Mouse (Mus musculus): ENCODE measurements around the gene Il18bp.

The Il18bp gene

DNA sequence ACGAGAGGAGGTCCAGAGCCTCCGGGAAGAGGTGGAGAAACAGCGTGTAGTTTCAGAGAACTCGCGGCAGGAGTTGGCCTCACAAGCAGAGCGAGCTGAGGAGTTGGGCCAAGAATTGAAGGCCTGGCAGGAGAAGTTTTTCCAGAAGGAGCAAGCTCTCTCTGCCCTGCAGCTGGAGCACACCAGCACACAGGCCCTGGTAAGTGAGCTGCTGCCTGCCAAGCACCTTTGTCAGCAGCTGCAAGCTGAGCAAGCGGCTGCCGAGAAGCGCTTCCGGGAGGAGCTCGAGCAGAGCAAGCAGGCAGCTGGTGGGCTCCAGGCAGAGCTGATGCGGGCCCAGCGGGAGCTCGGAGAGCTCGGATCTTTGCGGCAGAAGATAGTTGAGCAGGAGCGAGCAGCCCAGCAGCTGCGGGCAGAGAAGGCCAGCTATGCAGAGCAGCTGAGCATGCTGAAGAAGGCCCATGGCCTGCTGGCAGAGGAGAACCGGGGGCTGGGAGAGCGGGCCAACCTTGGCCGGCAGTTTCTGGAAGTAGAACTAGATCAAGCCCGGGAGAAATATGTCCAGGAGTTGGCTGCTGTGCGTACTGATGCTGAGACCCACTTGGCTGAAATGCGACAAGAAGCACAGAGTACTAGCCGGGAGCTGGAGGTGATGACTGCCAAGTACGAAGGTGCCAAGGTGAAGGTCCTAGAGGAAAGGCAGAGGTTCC, 17.4 kb downstream of the Il18bp start:
- DNase-seq (ENCODE audit: low read depth, low spot score), result no peak

DNA sequence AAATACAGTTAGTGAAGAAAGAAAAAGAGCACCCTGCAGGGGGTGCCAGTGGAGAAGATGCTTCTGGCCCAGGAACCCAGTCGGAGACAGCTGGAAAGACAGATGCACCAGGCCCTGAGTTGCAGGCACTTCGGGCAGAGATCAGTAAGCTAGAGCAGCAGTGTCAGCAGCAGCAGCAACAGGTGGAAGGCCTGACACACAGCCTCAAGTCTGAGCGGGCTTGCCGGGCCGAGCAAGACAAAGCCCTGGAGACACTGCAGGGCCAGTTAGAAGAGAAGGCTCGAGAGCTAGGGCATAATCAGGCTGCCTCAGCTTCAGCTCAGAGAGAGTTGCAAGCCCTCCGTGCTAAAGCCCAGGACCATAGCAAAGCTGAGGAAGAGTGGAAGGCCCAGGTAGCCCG, 18.2 kb downstream of the Il18bp start:
- no peak for DNase-seq (ENCODE audit: low read depth, low spot score)

DNA sequence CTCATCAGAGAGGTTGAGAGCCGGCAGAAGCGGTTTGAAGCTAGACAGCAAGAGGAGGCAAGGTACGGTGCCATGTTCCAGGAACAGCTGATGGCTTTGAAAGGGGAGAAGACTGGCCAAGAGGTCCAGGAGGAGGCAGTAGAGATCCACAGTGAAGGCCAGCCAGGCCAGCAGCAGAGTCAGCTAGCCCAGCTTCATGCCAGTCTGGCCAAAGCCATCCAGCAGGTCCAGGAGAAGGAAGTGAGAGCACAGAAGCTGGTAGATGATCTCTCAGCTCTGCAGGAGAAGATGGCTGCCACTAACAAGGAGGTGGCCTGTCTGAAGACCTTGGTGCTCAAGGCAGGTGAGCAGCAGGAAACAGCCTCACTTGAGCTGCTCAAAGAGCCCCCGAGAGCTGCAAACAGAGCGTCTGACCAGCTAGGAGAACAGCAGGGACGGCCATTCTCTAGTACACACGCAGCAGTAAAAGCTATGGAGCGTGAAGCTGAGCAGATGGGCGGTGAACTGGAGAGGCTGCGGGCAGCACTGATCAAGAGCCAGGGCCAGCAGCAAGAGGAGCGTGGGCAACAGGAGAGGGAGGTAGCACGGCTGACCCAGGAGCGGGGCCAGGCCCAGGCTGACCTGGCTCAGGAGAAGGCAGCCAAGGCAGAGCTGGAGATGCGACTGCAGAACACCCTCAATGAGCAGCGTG, 18.9 kb downstream of the Il18bp start:
- DNase-seq (ENCODE audit: low read depth, low spot score), result no peak

DNA sequence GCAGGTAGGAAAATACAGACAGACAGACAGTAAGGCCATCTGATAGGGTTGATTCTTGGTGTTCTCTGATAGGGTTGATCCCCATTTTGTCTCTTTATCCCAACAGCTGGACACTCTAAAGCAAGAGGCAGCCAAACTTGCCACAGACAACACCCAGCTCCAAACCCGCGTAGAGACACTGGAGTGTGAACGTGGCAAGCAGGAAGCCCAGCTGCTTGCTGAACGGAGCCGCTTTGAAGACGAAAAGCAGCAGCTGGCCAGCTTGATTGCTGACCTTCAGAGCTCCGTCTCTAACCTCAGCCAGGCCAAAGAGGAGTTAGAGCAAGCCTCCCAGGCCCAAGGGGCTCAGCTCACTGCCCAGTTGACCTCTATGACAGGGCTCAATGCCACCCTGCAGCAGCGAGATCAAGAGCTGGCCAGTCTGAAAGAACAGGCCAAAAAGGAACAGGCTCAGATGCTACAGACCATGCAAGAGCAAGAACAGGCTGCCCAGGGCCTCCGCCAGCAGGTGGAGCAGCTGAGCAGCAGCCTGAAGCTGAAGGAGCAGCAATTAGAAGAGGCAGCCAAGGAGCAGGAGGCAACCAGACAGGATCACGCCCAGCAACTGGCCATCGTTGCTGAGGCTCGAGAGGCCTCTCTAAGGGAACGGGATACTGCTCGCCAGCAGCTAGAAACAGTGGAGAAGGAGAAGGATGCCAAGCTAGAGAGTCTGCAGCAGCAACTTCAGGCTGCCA, 20.1 kb downstream of the Il18bp start:
- DNase-seq (ENCODE audit: low read depth, low spot score), result peak; percentile 53

DNA sequence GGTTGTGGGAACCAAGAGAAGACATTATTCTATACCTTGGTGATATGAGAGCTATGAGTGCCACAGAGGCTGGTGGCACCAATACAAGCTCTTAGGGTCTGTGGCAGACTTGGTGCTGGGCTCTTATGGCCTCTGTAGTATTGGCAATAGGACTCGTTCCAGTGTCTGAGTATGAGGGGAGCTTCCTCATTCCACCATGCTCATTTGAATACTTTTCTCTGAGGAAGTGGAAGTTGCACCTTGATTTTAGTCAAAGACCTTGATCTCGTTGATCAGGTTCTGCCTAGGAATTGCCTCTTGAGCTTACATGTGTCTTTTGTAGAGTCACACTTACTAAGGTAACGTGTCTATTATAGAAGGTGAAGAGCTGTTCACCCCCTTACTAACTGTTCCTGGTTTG, 24.2 kb downstream of the Il18bp start:
- DNase-seq (ENCODE audit: low read depth, low spot score), result no peak

DNA sequence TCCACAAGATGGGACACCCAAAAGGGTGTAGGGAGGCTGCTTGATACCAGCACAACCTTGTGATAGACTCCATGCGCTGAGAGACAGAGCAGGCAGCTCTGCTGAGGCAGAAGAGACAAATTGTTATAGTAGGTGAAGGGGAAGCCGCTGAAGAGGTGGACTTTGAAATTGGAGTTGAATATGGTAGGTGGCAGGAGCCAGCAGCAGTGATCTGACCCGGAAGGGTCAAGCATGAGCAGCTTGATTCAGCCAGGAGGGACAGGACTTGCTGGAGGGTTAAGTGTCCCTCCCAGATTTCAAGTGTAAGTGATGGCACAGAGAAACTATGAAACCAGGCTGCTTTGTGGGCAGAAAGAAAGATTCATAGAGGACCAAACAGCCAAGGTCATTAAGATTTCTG, 33.4 kb downstream of the Il18bp start:
- DNase-seq (ENCODE audit: low read depth, low spot score), result no peak

DNA sequence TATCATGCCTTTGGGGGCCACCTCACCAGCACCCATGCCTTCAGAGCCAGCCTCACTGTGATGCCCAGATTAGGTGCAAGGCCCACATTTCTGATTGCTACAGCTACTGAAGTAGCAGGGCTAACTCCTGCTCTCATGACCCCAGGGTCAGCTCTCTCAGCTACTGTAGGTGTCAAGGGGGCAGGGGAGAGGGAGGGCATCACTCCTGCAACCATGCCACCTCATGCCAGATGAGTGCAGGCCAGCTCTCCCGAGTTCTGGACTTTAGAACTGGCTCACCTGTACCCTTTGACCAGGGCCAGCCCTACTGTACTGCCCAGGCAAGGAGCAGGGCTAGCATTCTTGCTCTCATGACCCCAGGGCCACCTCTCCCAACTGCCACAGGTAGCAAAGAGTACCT, 35.8 kb downstream of the Il18bp start:
- no peak for DNase-seq (ENCODE audit: low read depth, low spot score)

DNA sequence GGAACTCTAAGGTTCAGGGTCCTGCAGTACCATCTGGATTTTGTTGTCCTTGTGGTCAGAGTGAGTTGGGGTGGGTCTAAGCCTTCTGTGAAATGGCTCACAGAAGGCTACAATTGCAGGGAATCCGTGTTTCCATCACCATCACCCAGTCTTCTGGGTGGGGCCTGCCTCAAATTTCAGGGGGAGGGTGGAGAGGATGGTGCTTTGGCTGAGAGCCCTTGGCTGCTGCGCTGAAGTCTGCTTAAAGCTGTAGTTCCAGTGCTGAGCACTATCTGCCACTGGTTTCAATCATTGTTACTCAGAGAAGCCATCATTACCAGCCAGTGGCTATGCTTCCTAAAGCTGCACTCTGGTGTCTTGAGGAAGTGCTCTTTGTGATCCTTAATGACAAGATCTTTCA, 44.0 kb downstream of the Il18bp start:
- DNase-seq (ENCODE audit: low read depth, low spot score), result no peak

DNA sequence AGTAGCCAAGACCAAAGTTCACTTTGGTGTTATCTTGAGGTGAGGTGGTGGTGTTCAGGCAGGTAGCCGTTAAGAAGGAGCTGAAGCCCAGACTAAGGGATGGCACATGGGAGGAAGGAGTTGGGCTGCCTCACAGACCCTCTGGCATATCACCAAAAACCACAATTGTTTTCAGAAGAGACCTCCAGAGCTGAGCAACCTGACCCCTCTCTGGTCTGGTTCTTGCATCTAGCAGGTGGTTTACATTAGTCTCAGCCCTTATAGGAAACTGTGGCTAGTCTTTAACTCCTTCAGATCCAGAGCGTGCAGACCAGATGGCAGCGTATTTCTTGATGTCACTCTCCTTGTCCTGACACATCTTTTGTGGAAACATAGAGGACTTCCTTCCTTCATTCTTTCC, 44.8 kb downstream of the Il18bp start:
- DNase-seq (ENCODE audit: low read depth, low spot score), result no peak

DNA sequence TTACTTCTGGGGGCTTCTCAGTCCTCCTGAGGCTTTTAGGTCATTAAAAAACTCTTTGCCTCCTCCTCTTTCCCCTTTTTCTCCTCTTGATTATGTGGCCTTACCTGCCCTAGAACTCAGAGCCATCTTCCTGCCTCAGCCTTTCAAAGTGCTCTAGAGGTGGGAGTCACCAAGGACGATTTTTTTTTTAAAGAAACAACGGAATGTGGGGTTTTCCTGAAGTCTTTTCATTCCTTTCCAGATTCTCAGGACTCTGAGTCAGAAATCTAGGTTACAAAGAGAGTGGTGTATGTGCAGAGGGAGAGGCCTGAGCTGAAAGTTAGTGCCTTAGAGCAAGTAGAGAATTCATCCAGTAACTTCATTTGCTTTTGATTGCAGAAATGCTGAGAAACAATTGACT, 46.8 kb downstream of the Il18bp start:
- DNase-seq (ENCODE audit: low read depth, low spot score), result no peak

DNA sequence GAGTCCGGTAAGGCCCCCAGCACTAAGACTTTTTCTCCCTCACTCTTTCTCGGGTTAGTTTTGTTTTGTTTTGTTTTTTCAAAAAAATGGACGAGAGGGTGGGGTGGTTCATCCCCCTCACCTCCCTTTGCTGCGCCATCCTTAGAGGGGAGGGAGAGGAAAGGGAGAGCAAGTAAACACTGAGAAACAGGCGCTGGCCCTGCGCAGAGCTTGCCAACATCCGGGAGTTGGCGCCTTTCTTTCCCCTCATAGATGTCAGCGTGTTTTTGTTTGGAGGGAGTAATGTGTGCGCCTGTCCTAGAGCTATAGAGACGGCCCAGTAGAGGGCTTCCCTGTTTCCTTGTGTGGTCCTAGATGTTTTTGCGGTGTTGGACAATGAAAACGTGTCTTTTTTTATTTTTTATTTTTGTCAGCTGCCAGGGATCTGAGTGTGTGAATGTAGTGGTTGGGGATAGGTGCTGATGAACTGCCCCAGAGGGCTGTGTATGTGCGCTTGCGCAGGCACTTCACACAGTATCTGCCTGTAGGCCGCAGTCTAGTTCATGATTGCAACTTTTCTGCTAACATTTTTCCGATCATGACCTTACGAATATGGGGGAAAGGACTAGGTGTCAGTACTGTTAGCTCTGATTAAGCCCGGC, 47.5 kb downstream of the Il18bp start:
- peak; percentile 75 for DNase-seq (ENCODE audit: low read depth, low spot score)

DNA sequence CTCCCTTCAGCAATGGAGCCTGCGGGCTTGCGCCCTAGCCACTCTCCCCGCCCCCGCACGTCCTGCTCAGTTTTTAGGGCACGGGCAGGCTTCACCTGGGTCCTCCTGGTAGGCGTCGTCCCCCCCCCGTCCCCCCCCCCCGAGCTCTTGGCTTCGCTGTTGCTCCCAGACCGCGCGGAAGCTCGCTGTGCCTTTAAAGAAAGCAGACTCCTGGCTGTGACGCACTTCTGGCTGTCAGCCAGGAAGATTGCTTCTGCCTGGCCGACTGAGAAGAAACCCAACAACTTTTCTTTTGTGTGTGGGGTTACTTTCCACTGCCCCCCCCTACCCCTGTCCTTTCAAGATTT, 48.1 kb downstream of the Il18bp start:
- DNase-seq (ENCODE audit: low read depth, low spot score), result peak; percentile 84

DNA sequence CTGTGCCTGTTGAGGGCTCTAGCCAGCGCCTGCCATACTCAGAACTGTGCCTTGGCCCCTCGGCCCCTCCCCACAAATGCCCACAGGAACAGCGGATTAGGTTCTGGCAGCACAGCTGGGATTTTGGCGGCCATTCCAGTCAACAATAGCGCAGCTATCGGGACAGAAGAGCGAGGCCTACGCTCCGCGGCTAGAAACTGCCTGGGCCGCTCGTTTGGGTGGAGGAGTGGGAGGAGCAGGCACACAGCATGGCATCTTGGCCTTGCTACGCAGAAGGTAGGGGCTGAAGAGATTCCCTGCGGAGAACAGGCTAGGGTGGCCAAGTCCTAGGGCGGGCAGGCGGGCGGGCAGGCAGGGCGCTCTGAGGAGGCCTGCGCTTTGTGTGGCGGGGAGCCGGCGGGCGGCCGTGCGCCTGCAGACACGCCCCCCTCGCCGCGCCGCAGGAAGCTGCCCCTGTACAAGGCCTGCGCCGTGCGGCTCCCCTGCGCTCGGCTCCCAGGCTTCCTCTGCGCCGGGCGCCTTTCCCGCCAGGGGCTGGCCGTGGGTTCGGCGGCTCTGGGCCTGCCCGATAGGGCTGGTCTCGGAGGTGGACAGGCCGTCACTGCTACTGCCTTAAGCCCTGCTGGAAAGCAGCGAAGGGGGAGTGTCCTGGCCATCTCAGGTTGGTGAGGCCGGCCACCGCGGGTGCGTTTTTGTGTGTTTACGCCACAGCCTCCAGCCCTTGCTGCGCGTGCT, 48.6 kb downstream of the Il18bp start:
- peak; percentile 62 for DNase-seq (ENCODE audit: low read depth, low spot score)

DNA sequence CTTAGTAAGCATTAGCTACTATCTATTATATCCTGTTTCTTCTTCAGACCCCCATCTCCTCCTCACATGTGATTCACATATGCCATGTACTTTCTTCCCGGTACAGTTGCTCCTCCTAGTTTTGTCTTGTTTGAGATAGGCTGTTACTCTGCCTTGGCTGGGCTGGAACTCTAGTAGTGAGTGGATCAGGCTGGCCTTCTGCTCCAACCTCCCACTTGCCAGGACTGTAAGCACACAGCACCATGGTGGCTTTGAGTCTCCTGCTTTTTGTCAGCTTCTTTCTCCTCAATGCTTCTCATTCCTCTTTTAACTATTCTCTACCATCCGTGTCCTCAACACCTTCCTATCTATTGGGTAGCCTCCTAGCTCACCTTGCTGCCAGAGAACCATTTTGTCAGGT, 49.7 kb downstream of the Il18bp start:
- no peak for DNase-seq (ENCODE audit: low read depth, low spot score)

DNA sequence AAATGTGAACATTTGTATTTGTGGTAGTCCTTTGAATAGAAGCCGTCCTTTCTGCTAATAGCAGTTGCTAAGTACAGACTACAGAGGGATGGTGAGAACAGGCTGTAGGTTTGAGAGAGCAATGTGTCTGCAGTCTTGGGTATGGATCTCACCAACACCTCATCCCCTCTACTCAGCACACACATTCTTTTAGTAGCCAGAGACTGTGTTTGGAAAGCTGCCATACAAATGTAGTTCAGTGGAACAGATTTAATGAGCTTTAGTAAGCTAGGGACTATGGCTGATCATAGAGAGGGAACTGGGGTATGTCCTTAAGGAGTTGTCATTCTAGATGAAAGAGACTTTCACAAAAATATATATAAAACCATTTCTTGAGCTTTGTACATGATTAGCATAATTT, 51.2 kb downstream of the Il18bp start:
- DNase-seq (ENCODE audit: low read depth, low spot score), result no peak

DNA sequence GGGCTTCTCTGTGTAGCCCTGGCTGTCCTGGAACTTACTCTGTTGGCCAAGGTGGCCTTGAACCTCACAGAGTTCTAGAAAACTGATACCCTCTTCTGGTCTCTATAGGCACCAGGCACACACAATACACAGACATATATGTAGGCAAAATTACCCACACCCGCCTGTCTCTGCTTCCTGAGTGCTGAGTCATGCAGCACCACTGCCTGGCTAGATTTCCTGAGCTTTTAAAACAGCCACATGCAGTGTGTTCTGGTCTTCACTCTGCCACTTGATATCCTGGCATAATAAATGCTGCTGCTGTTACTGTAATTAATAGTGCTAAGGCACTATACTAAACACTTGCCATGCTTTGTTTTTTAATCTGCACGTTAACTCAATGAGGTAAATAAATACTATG, 52.9 kb downstream of the Il18bp start:
- DNase-seq (ENCODE audit: low read depth, low spot score), result no peak

Data from telencephalon, adult 2 months (tissue).